Mouse (Mus musculus): ENCODE measurements around the gene Rwdd2a.
"Not testable (repeated sequence)": the region's sequence is repeated elsewhere in the genome, so short reads cannot be mapped to it uniquely, and the experiment has no call there.

The Rwdd2a gene

DNA sequence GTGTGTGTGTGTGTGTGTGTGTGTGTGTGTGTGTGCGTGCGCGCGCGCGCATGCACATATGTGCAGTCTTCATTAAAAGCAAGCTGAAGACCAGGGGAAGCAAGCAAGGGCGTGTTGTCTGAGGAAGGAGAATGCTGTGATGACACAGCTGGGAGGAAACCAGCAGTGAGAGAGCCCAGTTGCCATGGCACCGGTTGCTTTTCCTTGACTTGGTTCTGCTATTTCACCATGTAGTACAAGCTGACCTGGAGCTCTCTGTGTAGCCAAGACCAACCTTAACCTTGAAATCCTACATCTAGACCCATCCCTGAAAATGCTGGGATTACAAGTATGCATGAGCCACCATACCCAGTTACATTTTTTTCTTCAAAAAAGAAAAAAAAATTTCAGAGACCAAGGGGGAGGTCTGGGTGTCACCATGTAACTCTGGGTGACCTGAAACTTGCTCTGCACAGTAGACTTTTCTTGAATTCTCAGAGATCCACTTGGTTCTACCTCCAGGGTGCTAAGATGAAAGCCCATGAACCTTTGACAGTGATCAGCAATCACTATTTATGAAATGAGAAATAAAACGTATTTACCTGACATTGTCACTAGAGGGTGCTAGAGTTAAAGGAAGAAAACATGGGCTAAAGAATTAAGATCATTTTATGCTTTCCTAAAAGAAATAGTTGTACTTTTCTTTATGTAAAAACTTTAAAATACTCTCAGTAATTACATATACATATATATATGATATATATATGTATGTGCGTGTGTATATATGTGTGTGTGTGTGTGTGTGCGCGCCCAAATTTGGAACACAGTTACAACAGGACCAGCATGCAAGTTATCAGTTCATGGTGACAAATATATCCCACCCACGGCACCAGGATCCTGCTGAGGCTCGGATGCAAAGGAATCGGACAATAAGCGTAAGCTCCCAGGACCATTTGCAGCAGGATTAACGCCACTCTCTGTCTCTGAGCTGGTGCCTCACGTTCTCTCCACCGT lies 21.2 kb downstream of the Rwdd2a start:
- no peak for DNase-seq

- not testable (repeated sequence) for DNase-seq
Observed at GRCm38 (mm10) chr9:86594357-86594767, 22.6 kb downstream of the Rwdd2a start.

DNA sequence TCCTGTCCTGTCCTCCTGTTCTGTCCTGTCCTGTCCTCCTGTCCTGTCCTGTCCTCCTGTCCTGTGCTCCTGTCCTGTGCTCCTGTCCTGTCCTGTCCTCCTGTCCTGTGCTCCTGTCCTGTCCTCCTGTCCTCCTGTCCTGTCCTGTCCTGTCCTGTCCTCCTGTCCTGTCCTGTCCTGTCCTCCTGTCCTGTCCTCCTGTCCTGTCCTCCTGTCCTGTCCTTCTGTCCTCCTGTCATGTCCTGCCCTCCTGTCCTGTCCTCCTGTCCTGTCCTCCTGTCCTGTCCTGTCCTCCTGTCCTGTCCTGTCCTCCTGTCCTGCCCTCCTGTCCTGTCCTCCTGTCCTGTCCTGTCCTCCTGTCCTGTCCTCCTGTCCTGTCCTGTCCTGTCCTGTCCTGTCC lies 25.2 kb downstream of the Rwdd2a start:
- DNase-seq: not testable (repeated sequence)

GRCm38 (mm10) chr9:86599723-86600303 lies 28.0 kb downstream of the Rwdd2a start:
- DNase-seq: no peak

DNA sequence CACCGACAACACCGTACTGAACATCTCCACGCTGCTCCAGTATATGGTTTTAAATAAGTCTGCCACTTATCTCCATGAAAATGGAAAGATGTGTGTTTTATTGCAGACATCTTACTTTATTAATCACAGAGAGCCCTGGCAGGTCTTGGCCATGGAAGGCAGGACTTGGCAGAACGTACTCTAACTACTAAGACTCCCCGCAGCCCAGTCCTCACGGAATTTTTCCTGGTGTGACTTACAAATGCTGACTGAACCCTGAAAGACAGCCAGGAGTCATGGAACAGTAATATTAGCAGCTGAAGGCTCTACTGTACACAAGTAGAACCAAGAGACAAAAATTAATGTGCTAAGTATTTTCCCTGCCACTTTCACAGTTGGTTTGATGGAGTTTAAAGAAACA lies 34.0 kb downstream of the Rwdd2a start:
- no peak for DNase-seq

DNA sequence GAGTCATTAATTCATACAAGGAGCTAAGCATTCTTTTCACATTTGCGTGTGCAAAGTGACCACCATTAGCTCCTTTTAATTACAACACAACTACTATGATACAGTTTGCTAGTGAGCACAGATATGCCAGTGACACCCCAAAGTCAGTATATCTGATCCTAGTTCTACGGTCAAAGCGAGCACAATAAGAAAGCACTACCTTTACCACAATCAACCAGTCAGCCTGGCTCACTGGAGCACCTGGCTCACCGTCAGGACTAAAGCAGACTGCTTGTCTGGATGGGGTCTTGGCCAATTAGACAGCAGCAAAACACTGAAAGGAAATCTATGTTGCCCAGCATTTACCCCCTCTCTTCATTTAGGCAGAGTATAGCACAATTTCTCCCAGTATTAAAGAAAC lies 40.3 kb downstream of the Rwdd2a start:
- no peak for DNase-seq

DNA sequence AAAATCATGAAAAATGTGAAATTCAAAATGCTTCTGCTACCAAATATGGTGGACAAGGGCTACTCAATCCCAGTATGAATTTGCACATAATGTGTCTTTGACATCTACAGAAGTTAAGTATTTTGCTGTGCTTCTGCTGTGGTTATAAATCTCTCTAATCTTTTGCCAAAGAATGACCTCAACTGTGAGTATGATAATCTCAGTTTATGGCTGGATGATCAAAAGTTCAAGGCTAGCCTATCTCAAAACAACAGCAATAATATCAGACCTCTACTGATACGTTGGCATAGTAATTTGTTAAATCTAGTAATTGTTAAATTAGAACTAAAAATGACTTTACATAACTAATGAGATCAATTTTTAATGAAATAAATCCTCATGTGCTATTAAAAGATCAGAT lies 44.0 kb downstream of the Rwdd2a start:
- DNase-seq: no peak

- no peak for DNase-seq
Observed at GRCm38 (mm10) chr9:86617837-86618492, 46.2 kb downstream of the Rwdd2a start.

GRCm38 (mm10) chr9:86619341-86620139 lies 47.7 kb downstream of the Rwdd2a start:
- no peak for DNase-seq

GRCm38 (mm10) chr9:86622062-86622461 lies 50.3 kb downstream of the Rwdd2a start:
- no peak for DNase-seq

GRCm38 (mm10) chr9:86624039-86624438 lies 52.2 kb downstream of the Rwdd2a start:
- DNase-seq: no peak

All from thymus, postnatal 36 days (tissue).